Mouse (Mus musculus): ENCODE measurements around the gene Neu2.
A peak's percentile ranks its signal among the peaks of the same experiment; 100 is the strongest.

Neu2 gene

DNA sequence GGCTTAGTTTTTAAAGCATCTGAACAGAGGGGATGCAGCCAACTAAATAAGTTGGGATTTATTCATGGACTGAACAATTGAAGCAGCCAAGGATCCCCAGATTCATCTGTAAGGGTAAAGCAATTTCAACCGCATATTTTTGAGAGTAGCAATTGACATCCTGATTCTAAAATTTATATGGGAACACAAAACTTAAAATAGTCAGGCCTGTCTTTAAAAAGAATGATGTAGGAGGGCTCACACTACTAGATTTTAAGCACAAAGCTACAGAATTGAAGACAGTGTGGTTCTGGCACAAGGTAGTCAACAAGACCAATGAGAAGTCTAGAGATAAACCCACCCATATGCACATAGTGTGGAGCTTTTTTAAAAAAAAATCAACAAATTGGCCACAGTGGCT lies 27.3 kb downstream of the Neu2 start:
- DNase-seq (ENCODE audit: low spot score in 2 of 2), result no peak

DNA sequence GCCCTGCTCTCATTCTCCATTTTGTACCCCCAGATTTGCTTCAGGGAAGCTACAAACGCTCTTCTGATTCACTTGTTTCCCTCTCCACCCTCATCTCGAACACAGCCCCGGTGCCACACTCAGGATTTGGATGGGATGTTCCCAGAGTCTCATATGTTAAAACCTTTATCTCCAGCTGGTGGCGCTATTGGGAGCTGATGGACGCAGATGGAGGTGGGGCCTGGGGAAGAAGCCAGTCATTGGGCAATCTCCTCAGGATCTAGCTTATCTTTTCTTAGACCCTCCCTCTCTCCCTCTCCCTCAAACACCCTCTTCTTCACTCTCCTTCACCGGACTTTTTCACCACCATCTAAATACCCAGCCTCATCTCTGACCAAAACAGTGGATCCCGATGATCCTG lies 31.9 kb downstream of the Neu2 start:
- DNase-seq (ENCODE audit: low spot score in 2 of 2), result peak; percentile 7 to 18

DNA sequence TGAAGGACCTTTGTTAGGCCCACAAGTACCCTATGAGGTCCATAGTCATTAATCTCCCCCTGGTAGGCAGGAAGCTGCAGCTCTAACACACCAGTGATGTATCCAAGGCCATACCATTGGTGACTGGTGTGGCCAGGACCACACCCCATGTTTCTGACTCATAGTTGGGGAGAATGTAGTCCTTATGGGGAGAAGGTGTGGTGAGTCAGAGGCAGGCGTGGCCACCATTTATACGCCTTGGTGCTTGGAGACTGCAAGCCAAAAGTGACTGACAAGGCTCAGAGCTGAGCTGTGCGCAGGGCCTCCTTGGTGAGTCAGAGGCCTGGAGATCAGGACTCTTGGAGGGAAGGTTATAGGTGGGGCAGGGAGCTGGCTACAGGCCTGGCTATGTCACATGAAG lies 41.3 kb downstream of the Neu2 start:
- no peak for DNase-seq (ENCODE audit: low spot score in 2 of 2)

DNA sequence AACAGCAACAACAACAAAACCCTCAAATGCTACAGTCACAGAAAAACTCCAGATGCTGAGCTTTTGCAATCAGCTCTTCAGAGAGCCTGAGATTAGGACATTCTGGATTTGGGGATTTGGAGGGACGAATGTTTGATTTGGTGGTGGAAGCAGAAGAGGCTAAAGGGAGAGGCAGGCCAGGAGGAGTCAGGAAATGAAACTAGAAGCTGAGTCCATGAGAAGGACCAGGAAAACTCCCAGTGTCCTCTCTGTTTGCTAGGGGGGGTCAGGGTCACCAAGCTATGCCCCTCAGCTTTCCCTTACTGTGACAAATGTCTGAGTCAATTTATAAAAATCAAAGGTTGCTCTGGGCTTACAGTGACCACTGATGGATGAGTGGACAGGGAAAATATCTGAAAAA lies 43.9 kb downstream of the Neu2 start:
- DNase-seq (ENCODE audit: low spot score in 2 of 2), result no peak

DNA sequence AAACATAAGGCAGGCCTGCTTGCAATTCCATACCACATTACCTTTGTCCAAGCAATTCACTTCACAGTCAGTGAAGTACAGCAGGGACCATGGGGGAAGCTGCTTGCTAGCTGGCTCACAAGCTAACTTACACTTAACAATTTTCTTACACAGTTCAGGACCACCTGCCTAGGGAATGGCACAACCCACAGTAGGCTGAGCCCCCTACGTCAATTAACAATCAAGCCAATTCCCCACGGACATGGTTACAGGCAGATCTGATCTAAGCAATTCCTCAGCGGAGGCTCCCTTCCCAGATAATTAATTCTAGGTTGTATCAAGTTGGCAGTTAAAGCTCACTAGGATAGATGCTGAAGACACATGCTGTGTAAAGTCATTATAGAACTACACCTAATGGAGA lies 53.3 kb downstream of the Neu2 start:
- DNase-seq (ENCODE audit: low spot score in 2 of 2), result no peak

DNA sequence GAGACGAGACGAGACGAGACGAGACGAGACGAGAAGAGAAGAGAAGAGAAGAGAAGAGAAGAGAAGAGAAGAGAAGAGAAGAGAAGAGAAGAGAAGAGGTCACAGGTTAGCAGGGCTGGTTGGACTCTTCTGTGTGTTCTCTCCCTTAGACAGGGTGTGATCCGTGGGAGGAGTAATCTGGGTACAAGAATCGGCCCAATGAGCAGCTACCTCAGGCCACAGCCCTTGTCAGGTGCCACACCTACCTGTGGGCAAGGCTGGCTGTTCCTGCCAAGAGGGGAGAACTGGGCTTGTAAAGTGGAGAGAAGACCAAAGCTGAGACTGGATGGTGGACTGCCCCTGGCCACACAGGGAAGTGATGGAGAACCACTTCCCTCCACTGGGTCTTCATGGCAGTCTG lies 56.1 kb downstream of the Neu2 start:
- no peak for DNase-seq (ENCODE audit: low spot score in 2 of 2)

DNA sequence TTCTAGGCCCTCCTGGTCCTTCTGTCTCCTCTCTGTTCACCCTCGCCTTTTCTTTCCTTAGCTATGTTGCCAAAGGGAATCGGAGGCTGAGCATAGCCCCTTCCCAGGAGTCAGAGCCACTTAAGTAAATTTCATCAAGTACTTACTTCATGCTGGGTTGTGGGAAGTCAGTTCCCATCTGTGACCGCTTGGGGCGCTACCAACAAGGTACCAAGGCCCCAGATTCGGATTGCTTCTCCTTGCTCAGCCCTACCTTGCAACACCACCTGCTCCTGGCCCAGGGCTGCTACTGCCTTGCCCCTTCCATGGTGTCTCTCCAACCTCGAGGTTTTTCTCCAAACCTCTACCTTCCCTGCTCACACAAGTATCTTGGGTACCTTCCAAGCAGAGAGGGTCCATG lies 58.7 kb downstream of the Neu2 start:
- DNase-seq (ENCODE audit: low spot score in 2 of 2), result peak; percentile 17 to 19

DNA sequence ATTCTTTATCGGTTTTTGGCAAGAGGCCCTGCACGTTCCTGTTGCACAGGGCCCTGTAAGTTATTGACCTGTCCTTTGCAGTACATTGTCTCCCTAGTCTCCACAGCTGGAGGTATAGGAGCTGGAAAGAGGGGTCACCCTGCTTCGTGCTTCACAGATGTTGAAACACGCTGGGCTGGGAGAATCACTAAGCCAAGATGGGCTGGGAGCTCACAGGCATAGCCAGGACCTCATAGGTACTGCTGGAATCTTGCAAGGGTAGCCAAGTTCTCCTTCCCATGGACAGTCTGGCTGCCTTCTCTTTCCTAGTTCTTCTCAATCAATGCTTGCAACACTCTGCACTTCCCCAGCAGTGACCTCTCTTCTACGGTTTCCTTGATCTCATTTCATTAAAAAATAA lies 63.6 kb downstream of the Neu2 start:
- DNase-seq (ENCODE audit: low spot score in 2 of 2), result no peak

DNA sequence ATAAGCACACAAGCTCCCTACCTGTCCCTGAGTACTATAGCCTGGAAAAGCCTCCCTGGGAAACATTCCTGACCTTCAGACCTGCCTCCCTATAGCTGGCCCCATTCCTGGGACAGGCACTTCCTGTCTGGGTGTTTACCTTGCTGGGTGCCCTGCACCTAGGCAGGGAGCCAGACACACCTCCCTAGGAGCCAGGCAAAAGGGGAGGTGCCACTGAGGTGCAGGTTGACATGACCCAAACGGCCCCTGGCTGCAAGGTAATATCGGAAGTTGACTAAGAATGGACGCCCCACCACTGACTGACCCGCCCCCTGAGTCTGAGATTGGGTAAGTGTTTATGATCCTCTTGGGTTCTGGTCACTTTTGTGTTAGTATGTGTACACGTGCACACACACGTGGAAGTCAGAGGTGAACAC lies 64.1 kb downstream of the Neu2 start, which contains the start of gene Ngef:
TSS of gene Ngef (minus strand) at position 71 of the 416 bp plus-strand sequence.
- no peak for DNase-seq (ENCODE audit: low spot score in 2 of 2)

DNA sequence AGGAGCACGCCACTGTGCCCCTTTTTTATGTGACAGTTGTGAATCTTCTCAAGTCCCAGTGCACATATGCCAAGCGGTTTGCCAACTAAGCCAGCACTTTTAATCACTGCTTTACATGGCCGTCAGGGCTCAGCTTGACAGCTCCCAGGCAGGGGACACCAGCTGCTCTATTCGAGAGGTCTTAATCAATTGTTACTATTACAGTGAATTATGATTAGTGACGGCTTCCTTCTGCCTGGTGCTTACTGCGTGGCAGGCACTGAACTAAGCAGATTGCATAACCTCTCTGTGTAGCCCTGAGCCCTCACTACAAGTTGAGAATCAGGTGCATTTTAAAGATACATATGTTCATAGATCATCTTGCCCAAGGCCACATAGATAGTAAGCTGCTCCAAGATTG lies 64.7 kb downstream of the Neu2 start:
- DNase-seq (ENCODE audit: low spot score in 2 of 2), result no peak

GRCm38 (mm10) chr1:87574785-87575184 lies 65.1 kb downstream of the Neu2 start:
- DNase-seq (ENCODE audit: low spot score in 2 of 2), result no peak

DNA sequence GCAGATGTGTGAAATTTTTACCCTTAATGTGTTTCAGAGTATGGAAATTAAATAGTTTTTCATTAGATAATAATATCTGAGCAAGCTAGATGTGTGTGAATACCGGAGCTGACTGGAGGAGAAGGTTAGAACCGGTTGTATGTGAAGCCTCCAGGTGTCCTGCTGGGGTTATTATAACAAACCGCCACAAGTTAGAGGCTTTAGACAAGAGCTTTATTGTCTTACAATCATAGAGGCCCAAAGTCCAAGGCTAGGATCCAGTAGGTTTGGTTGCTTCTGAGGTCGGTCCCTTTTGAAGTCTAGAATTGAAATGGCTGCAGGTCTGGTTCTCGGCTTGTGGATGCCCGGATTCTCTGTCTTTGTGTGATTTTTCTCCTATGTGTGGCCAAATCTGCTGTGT lies 69.3 kb downstream of the Neu2 start:
- no peak for DNase-seq (ENCODE audit: low spot score in 2 of 2)

- DNase-seq (ENCODE audit: low spot score in 2 of 2), result no peak
Observed at GRCm38 (mm10) chr1:87580824-87581223, 71.1 kb downstream of the Neu2 start.

GRCm38 (mm10) chr1:87589162-87589561 lies 79.5 kb downstream of the Neu2 start:
- no peak for DNase-seq (ENCODE audit: low spot score in 2 of 2)

DNA sequence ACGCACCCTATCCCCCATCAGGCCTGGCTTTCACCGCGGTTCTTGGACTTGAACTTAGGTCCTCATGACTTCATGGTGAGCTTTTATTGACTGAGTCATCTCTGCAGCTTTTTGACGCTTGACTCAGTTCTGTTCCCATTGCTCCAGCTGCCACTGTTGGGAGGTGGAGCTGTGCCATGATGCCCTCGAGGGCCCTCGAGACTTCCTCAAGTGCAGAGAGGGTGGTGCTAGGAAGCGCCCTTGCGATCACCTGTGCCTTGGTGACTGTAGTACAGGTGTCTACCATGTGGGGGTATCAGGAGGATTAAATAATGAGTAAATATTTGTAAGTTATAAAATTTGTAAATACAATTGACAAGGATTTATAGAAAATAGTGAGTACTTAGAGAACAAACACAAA lies 80.3 kb downstream of the Neu2 start:
- no peak for DNase-seq (ENCODE audit: low spot score in 2 of 2)

- no peak for DNase-seq (ENCODE audit: low spot score in 2 of 2)
Observed at GRCm38 (mm10) chr1:87594261-87594660, 84.6 kb downstream of the Neu2 start.

- no peak for DNase-seq (ENCODE audit: low spot score in 2 of 2)
Observed at GRCm38 (mm10) chr1:87594671-87595070, 85.0 kb downstream of the Neu2 start.

- no peak for DNase-seq (ENCODE audit: low spot score in 2 of 2)
Observed at GRCm38 (mm10) chr1:87600533-87600932, 90.8 kb downstream of the Neu2 start.

- DNase-seq (ENCODE audit: low spot score in 2 of 2), result no peak
Observed at GRCm38 (mm10) chr1:87601801-87602200, 92.1 kb downstream of the Neu2 start.

GRCm38 (mm10) chr1:87603389-87603788 lies 93.7 kb downstream of the Neu2 start:
- no peak for DNase-seq (ENCODE audit: low spot score in 2 of 2)

GRCm38 (mm10) chr1:87605296-87605695 lies 95.6 kb downstream of the Neu2 start:
- DNase-seq (ENCODE audit: low spot score in 2 of 2), result no peak

- DNase-seq (ENCODE audit: low spot score in 2 of 2), result peak; percentile 38 to 51
Observed at GRCm38 (mm10) chr1:87607385-87608091, 97.8 kb downstream of the Neu2 start.

DNA sequence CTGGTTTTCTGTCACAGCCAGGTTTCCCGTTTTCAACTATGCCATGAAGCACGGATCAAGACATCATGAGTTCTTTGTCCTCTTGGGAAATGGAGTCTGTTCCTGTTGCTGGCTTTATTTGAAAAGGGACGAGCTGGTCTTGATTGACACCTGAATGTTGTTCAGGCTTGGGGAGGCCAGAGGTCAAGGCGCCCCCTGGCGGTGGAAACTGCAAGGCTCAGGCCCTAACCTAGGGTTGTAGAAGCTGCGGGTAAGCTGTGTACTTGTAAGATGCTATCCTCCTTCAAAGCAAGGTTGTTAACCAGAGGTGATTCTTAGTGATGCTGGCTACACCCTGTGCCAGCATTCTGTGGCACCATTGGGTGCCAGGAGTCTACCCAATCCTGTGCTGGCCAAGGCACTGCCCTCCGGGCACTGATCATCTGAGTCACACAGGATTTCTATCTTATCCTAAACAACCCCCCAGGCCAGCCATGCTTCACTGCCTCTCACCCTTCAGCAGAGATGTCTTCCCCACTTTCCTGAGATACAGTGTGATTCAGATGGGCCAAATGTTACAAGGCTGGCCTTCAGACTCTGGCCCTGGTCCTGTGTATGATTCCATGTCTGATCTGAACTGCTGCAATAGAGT lies 98.8 kb downstream of the Neu2 start:
- peak; percentile 72 to 73 for DNase-seq (ENCODE audit: low spot score in 2 of 2)
